Mouse (Mus musculus): Measurements from ENCODE around the gene Nos3.

DNA sequence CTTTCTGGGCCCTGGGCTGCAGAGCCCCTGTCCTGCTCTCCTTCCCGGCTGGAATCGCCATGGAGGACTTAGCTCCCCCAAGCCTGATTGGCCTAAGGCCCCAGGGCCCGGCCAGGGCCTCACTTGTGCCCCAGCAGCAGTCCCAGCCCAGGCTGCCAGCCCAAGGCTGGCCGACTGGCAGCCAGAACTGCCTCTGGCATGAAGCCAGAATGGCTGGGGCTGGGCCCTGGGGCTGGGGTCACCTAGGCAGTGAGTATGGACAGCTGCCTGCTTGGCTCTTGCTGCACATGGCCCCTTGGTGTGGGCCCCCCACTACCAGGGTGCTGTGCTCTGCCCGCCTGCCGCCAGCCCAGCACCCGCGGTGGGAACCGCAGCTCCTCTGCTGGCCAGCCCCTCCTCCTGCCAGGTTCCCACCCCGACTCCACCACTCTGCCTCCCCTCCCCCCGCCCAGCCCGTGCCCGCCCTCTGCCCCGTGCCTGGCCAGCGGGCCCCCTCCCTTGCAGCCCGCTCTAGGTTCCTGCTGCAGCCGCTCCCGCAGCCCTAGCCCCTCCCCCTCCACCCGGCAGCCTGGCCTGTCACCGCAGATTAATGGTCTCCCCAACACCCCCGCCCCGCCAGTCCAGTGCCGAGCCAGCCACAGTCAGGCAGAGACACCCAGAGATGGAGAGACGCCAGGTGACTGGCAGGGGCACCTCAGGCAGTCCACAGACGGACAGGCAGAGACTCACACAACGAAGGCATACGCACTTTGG, 35.2 kb upstream of the Nos3 start:
- TF ChIP-seq POLR2AphosphoS5 (IDR thresholded peaks at IDR 0.05; ENCODE audit: insufficient replicate concordance, low read depth, low read length): no peak
- no peak for TF ChIP-seq CTCF (IDR thresholded peaks at IDR 0.05; ENCODE audit: low read depth, low read length)
- TF ChIP-seq GATA1 (IDR thresholded peaks at IDR 0.05; ENCODE audit: borderline replicate concordance, low read length): no peak
- no peak for TF ChIP-seq TAL1 (conservative IDR thresholded peaks at IDR 0.05; ENCODE audit: low read depth, low read length)
